Mouse (Mus musculus) gastrocnemius, postnatal 14 days (tissue): Measurements from ENCODE around the gene Grk4. TPM values are rescaled to one million over a fixed set of nuclear protein-coding genes. Genes with fewer than 3 reads are reported as not detected.

Experiments used
- microRNA-seq, 2 experiments: library from miRNA; unstranded; fragments of <30 nt; microRNA quantifications; one replicate each; pipeline ENCODE4 v1.2.0; 2021
- total RNA-seq, 2 experiments: library from RNA; stranded (reverse); gene quantifications; 2 replicates each; pipeline ENCODE4 v1.2.3; 2021

Gene Grk4
- total RNA-seq, 2 experiments from 2014 or later = 0.64 to 0.96 TPM

Small RNAs within 50 kb of the gene (microRNA-seq; reads per million reads assigned to microRNA genes)
- gene Mir467g = 0 reads per million in 2 experiments

Other genes starting within 250 kb of the Grk4 start
- 1 to 10 TPM; 2.4 to 2.7 TPM for gene Tnip2, start 146.4 kb upstream of the Grk4 start, total RNA-seq
- gene Sh3bp2, start 134.5 kb upstream of the Grk4 start, total RNA-seq = 1 to 10 TPM; 1.6 to 2.0 TPM
- gene Add1, start 86.7 kb upstream of the Grk4 start, total RNA-seq = 10 to 100 TPM; 79.1 to 93.4 TPM
- gene Mfsd10, start 23.2 kb upstream of the Grk4 start, total RNA-seq = 1 to 10 TPM; 6.9 to 9.2 TPM
- 10 to 100 TPM in 1 of 2 experiments, 1 to 10 TPM in 1; 8.0 to 11.3 TPM for gene Nop14, start 231 bp upstream of the Grk4 start, total RNA-seq
- gene Htt, start 101.4 kb downstream of the Grk4 start, total RNA-seq = 1 to 10 TPM; 7.1 to 8.1 TPM
- under 1 TPM; 0.10 to 0.29 TPM for gene Msantd1, start 247.6 kb downstream of the Grk4 start, total RNA-seq